Mouse (Mus musculus) liver, postnatal 0 days (tissue): ENCODE measurements at regions not wholly inside any gene's neighbourhood (a gene's known extent, or its start where the extent isn't known, plus 50 kb on each side); places are given as distances from the start of the nearest gene placed in this dataset.

ENCODE experiments used
- ATAC-seq: fragments of 200-750 bp; cut with Nextera tagmentation; 2 replicates; pipeline ENCODE4 v1.8.0; 2017; ENCODE audit warnings: mild to moderate bottlenecking, moderate library complexity
- DNase-seq: peaks from one replicate; pipeline ENCODE4 v3.0.0-alpha.2; 2016
- H3K27ac ChIP-seq: fragments of 300-500 bp; sonication (generic); 2 replicates; pipeline ENCODE4 v1.5.1; 2014; ENCODE audit warnings: antibody characterized with exemption, moderate library complexity, mild to moderate bottlenecking, low read depth
- H3K27me3 ChIP-seq: fragments of 300-500 bp; sonication (generic); 2 replicates; pipeline ENCODE4 v1.6.1; 2014; ENCODE audit warnings: low read length, control low read depth, mixed read lengths; ENCODE audit not compliant: insufficient read depth
- H3K36me3 ChIP-seq: fragments of 300-500 bp; sonication (generic); replicated peaks from 2 replicates; pipeline ENCODE4 v1.6.1; 2014; ENCODE audit warnings: mild to moderate bottlenecking, control low read depth, low read length, moderate library complexity, mixed read lengths; ENCODE audit not compliant: insufficient read depth
- H3K4me1 ChIP-seq: fragments of 300-500 bp; sonication (generic); 2 replicates; pipeline ENCODE4 v1.6.1; 2014; ENCODE audit warnings: antibody characterized with exemption, mild to moderate bottlenecking, control low read depth; ENCODE audit not compliant: insufficient read depth
- H3K4me2 ChIP-seq: fragments of 300-500 bp; sonication (generic); 2 replicates; pipeline ENCODE4 v1.6.1; 2014; ENCODE audit warnings: low read depth, mild to moderate bottlenecking, low read length, moderate library complexity, mixed read lengths
- H3K4me3 ChIP-seq: fragments of 300-500 bp; sonication (generic); 2 replicates; pipeline ENCODE4 v1.5.1; 2014; ENCODE audit warnings: low read depth, low read length
- H3K9ac ChIP-seq: fragments of 300-500 bp; sonication (generic); replicated peaks from 2 replicates; pipeline ENCODE4 v1.6.1; 2014; ENCODE audit warnings: mild to moderate bottlenecking, moderate library complexity
- H3K9me3 ChIP-seq: fragments of 300-500 bp; sonication (generic); 2 replicates; pipeline ENCODE4 v1.6.1; 2016; ENCODE audit warnings: mild to moderate bottlenecking, control low read depth, low read length, mixed read lengths
- CTCF ChIP-seq: sonication (generic); IDR thresholded peaks from 2 replicates; pipeline ENCODE4 v1.5.1; 2016; ENCODE audit warnings: antibody characterized with exemption, low read depth
- EP300 ChIP-seq: IDR thresholded peaks from 2 replicates; pipeline ENCODE4 v1.6.1; 2016; ENCODE audit warnings: antibody characterized with exemption, low read depth, mild to moderate bottlenecking
- WGBS: fragments of 180-500 bp; shearing (Covaris S2); extraction: QIAGEN DNeasy Blood & Tissue Kit; methylation state at CpG from one replicate; pipeline ENCODE4 v1.1.7; 2014; ENCODE audit not compliant: insufficient replicate concordance; 5-methylcytosine and 5-hydroxymethylcytosine counted together

- H3K4me3 ChIP-seq: no peak overlapping the region
- H3K27me3 ChIP-seq: no peaks in the 10 kb centered on the region
- no peak overlapping the region for H3K9ac ChIP-seq
- H3K36me3 ChIP-seq: no peaks in the 10 kb centered on the region
- H3K9me3 ChIP-seq: no peaks in the 10 kb centered on the region
- H3K4me2 ChIP-seq: no peak overlapping the region
- H3K27ac ChIP-seq: no peak overlapping the region
- ATAC-seq (no peak), DNase-seq (no peak)
- WGBS: 34% methylated on average over 11 of the region's 11 CpGs
- TF ChIP-seq CTCF: no peak
- TF ChIP-seq EP300: no peak
- no peaks in the 10 kb centered on the region for H3K4me1 ChIP-seq
Observed at GRCm38 (mm10) chr14:24081911-24082558, 67.7 kb upstream of the Kcnma1 start.

GRCm38 (mm10) chr14:24068693-24069092, 54.4 kb upstream of the Kcnma1 start:
- 53% methylated on average over 4 of the region's 4 CpGs for WGBS
- Histone ChIP-seq H3K4me3 (no peak overlapping the region), H3K36me3 (no peaks in the 10 kb centered on the region), H3K4me2 (no peak overlapping the region), H3K27ac (no peak overlapping the region), H3K4me1 (no peaks in the 10 kb centered on the region), H3K27me3 (no peaks in the 10 kb centered on the region), H3K9me3 (no peaks in the 10 kb centered on the region), H3K9ac (no peak overlapping the region)
- no peak for DNase-seq
- TF ChIP-seq CTCF: peak; percentile 47
- TF ChIP-seq EP300: no peak
- no peak for ATAC-seq

GRCm38 (mm10) chr14:24067657-24068056, 53.4 kb upstream of the Kcnma1 start:
- Histone ChIP-seq H3K4me2 (no peak overlapping the region), H3K9ac (no peak overlapping the region), H3K9me3 (no peaks in the 10 kb centered on the region), H3K4me1 (no peaks in the 10 kb centered on the region), H3K4me3 (no peak overlapping the region), H3K27ac (no peak overlapping the region), H3K36me3 (no peaks in the 10 kb centered on the region), H3K27me3 (no peaks in the 10 kb centered on the region)
- WGBS: 32% methylated on average over 6 of the region's 6 CpGs
- ATAC-seq: no peak
- DNase-seq: peak; percentile 58
- TF ChIP-seq EP300 (no peak), CTCF (peak; percentile 81)

- no peaks in the 10 kb centered on the region for H3K9me3 ChIP-seq
- no peaks in the 10 kb centered on the region for H3K36me3 ChIP-seq
- no peak overlapping the region for H3K9ac ChIP-seq
- H3K27me3 ChIP-seq: no peaks in the 10 kb centered on the region
- no peak overlapping the region for H3K4me2 ChIP-seq
- DNase-seq: no peak
- no peak for ATAC-seq
- no peak overlapping the region for H3K27ac ChIP-seq
- no peak overlapping the region for H3K4me3 ChIP-seq
- WGBS: 67% methylated on average over 4 of the region's 4 CpGs
- TF ChIP-seq EP300 (no peak), CTCF (no peak)
- no peaks in the 10 kb centered on the region for H3K4me1 ChIP-seq
Observed at GRCm38 (mm10) chr14:24065231-24065767, 51.0 kb upstream of the Kcnma1 start.
